Mouse (Mus musculus) liver, adult 10 weeks (tissue): Measurements from ENCODE around the gene Ly6c2. TPM values are rescaled to one million over a fixed set of nuclear protein-coding genes. Genes with fewer than 3 reads are reported as not detected.

Experiments
- polyA plus RNA-seq: library from polyadenylated mRNA; stranded (reverse); fragments of 350-450 nt; fragmentation: Illumina TruSeq; extraction: RNeasy Lipid Tissue Mini Kit (QIAGEN cat#74804); gene quantifications from one replicate; pipeline ENCODE4 v1.2.3, GENCODE M21; 2014; ENCODE audit warnings: low read depth, low replicate concordance

The Ly6c2 gene
- 0.45 TPM for polyA plus RNA-seq

DNA sequence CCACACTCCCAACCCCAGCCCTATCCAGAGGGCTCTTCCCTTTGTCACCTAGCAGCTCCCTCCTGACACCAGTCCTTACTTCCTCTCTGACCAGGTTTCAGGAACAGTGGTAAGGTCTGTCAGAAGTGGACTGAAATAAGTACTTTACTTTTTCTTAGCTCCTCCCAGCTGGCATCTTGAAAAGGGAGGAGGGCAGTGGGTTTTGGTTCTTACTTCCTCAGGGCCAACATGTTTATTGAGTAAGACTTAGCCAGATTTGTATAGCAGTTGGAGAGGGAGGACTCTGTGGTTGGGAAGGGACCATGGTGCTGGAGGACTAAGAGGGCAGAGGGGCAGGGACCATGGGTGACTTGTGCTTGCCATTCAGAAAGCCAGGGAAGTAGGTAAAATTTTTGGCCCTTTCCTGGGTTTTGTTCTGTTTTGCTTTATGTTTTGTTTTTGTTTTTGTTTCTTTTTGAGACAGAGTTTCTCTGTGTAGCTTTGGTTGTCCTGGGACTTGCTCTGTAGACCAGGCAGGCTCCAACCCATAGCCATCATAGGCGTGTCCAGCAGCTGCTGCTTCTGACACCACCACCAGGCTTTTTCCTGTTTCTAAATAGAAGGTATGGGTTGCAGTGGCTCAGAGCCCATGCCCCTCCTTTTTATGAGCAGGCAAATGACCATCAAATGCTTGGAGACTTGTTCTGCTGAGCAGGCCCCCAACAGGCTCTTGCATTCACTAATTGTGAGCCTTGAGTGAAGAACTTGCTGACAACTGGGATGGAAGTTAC is at the start of gene Ly6c2:
Gene Ly6c2 (minus strand): TSS at position 110 of the 770 bp plus-strand sequence.

DNA sequence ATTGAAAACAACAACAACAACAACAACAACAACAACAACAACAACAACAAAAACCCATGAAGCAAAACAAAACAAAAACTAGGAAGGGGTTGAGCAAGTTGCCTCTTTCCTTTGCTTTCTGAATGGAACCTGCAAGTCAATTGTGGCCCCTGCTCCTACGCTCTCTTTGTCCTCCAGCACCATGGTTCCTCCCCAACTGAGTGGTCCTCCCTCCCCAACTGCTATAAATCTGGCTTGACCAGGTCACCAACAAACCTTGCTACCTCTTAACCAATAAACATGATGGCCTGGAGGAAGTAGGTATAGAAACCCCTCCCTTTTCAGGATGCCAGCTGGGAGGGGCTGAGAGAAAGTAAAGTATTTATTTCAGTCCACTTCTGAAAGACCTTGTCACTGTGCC is 43.2 kb upstream of the Ly6c2 start, which contains the start of gene Ly6g:
Gene Ly6g (plus strand): TSS at position 301 of the 400 bp plus-strand sequence.

Other genes with a start within 250 kb of the Ly6c2 start
- not detected for gene 2010109I03Rik, start 214.9 kb downstream of the Ly6c2 start, polyA plus RNA-seq
- not detected for gene Ly6i, start 128.5 kb downstream of the Ly6c2 start, polyA plus RNA-seq
- 37.5 TPM for gene Ly6a, start 113.9 kb downstream of the Ly6c2 start, polyA plus RNA-seq
- gene Ly6c1, start 63.1 kb downstream of the Ly6c2 start, polyA plus RNA-seq, result 0.64 TPM
- gene Ly6g, start 43.3 kb upstream of the Ly6c2 start, polyA plus RNA-seq, result not detected
- gene BC025446, start 104.4 kb upstream of the Ly6c2 start, polyA plus RNA-seq, result 290 TPM
- gene Ly6f, start 156.5 kb upstream of the Ly6c2 start, polyA plus RNA-seq, result 1.4 TPM